Mouse (Mus musculus) embryonic facial prominence, embryonic 11.5 days (tissue): ENCODE results near the gene 4930555G01Rik. TPM values are rescaled to one million over a fixed set of nuclear protein-coding genes. Genes with fewer than 3 reads are reported as not detected.
"Not testable (repeated sequence)": the region's sequence is repeated elsewhere in the genome, so short reads cannot be mapped to it uniquely, and the experiment has no call there.

Experiments
- ATAC-seq: fragments of 200-750 bp; cut with Nextera tagmentation; replicated peaks from 2 replicates; pipeline ENCODE4 v1.8.0; 2017; ENCODE audit warnings: low read depth; ENCODE audit not compliant: insufficient number of reproducible peaks, low FRiP score, low TSS enrichment
- DNase-seq: peaks from one replicate; pipeline ENCODE4 v3.0.0-alpha.2; 2015; ENCODE audit warnings: low spot score
- H3K27ac ChIP-seq: fragments of 300-500 bp; sonication (generic); replicated peaks from 2 replicates; pipeline ENCODE4 v1.5.1; 2014; ENCODE audit warnings: mild to moderate bottlenecking, low read depth, low read length, control low read depth
- H3K27me3 ChIP-seq: fragments of 300-500 bp; sonication (generic); 2 replicates; pipeline ENCODE4 v1.6.1; 2014; ENCODE audit warnings: mild to moderate bottlenecking, low read length, moderate library complexity, mixed read lengths; ENCODE audit not compliant: control insufficient read depth, insufficient read depth
- H3K36me3 ChIP-seq: fragments of 300-500 bp; sonication (generic); replicated peaks from 2 replicates; pipeline ENCODE4 v1.6.1; 2014; ENCODE audit warnings: low read depth, mild to moderate bottlenecking, low read length, moderate library complexity, mixed read lengths; ENCODE audit not compliant: control insufficient read depth, insufficient read depth
- H3K4me1 ChIP-seq: fragments of 300-500 bp; sonication (generic); 2 replicates; pipeline ENCODE4 v1.6.1; 2014; ENCODE audit warnings: low read length, mixed read lengths; ENCODE audit not compliant: control insufficient read depth, insufficient read depth
- H3K4me2 ChIP-seq: fragments of 300-500 bp; sonication (generic); 2 replicates; pipeline ENCODE4 v1.6.1; 2014; ENCODE audit warnings: low read depth, mild to moderate bottlenecking, control low read depth, low read length, moderate library complexity
- H3K4me3 ChIP-seq: fragments of 300-500 bp; sonication (generic); 2 replicates; pipeline ENCODE4 v1.5.1; 2014; ENCODE audit warnings: low read depth, low read length, control low read depth
- H3K9ac ChIP-seq: fragments of 300-500 bp; sonication (generic); replicated peaks from 2 replicates; pipeline ENCODE4 v1.6.1; 2014; ENCODE audit warnings: mild to moderate bottlenecking, control low read depth, low read length
- H3K9me3 ChIP-seq: fragments of 300-500 bp; sonication (generic); replicated peaks from 2 replicates; pipeline ENCODE4 v1.6.1; 2016; ENCODE audit warnings: mild to moderate bottlenecking, low read length, inconsistent platforms, mixed read lengths; ENCODE audit not compliant: control insufficient read depth
- WGBS: fragments of 180-500 bp; shearing (Covaris S2); extraction: QIAGEN DNeasy Blood & Tissue Kit; methylation state at CpG from one replicate; pipeline ENCODE4 v1.1.7; 2014; 5-methylcytosine and 5-hydroxymethylcytosine counted together
- polyA plus RNA-seq: library from polyadenylated mRNA; unstranded; fragments of >200 nt; fragmentation: Nextera tagmentation; extraction: Ambion mirVana; gene quantifications from 2 replicates; pipeline ENCODE4 v1.2.1, GENCODE M21; 2014

4930555G01Rik gene
- not detected in 2 replicates for polyA plus RNA-seq

GRCm38 (mm10) chr14:5050329-5050728 is at the start of gene 4930555G01Rik:
4930555G01Rik (plus strand) TSS chr14:5050629.
- not testable (repeated sequence) for ATAC-seq, H3K9ac ChIP-seq, H3K27ac ChIP-seq, H3K4me2 ChIP-seq, H3K4me3 ChIP-seq, DNase-seq, H3K9me3 ChIP-seq, H3K4me1 ChIP-seq, H3K27me3 ChIP-seq, H3K36me3 ChIP-seq
- WGBS, result no CpG with 5 or more reads among the region's 3 CpGs

GRCm38 (mm10) chr14:5015591-5015990 is 34.8 kb upstream of the 4930555G01Rik start, which contains the start of gene Gm3298:
Gm3298 (plus strand) TSS chr14:5015891.
- H3K9ac ChIP-seq, H3K27me3 ChIP-seq, ATAC-seq, H3K4me2 ChIP-seq, H3K9me3 ChIP-seq, DNase-seq, H3K36me3 ChIP-seq, H3K4me3 ChIP-seq, H3K4me1 ChIP-seq, H3K27ac ChIP-seq: not testable (repeated sequence)
- no CpG with 5 or more reads among the region's 2 CpGs for WGBS

GRCm38 (mm10) chr14:5070611-5071490 is 20.4 kb downstream of the 4930555G01Rik start, which contains the start of gene Gm8281:
Gm8281 (plus strand) TSS chr14:5071040.
- peak within 1 kb of the TSS; percentile 57 for H3K9ac ChIP-seq
- H3K9me3 ChIP-seq, H3K36me3 ChIP-seq, H3K27ac ChIP-seq, H3K27me3 ChIP-seq, H3K4me1 ChIP-seq, ATAC-seq: not testable (repeated sequence)
- 2% methylated on average over 19 of the region's 63 CpGs for WGBS
- peak within 1 kb of the TSS; percentile 42 for H3K4me3 ChIP-seq
- peak within 1 kb of the TSS; percentile 48 for H3K4me2 ChIP-seq
- DNase-seq, result peak; percentile 29

Other genes with a start within 250 kb of the 4930555G01Rik start
- not detected in 2 replicates for gene Gm3269, start 212.5 kb upstream of the 4930555G01Rik start, polyA plus RNA-seq
- 1.1 and 1.7 TPM in 2 replicates for gene Gm3264, start 195.1 kb upstream of the 4930555G01Rik start, polyA plus RNA-seq
- gene Gm3278, start 158.2 kb upstream of the 4930555G01Rik start, polyA plus RNA-seq, result not detected in 2 replicates
- not detected in 2 replicates for gene Gm8297, start 66.7 kb upstream of the 4930555G01Rik start, polyA plus RNA-seq
- not detected in 2 replicates for gene Gm3298, start 34.7 kb upstream of the 4930555G01Rik start, polyA plus RNA-seq
- 2.0 and 2.2 TPM in 2 replicates for gene Gm8281, start 20.4 kb downstream of the 4930555G01Rik start, polyA plus RNA-seq
- not detected in 2 replicates for gene Gm8279, start 80.9 kb downstream of the 4930555G01Rik start, polyA plus RNA-seq
- gene Gm3317, start 113.9 kb downstream of the 4930555G01Rik start, polyA plus RNA-seq, result not detected in 2 replicates
- gene Gm8271, start 135.2 kb downstream of the 4930555G01Rik start, polyA plus RNA-seq, result not detected in 2 replicates
- gene Gm3526, start 210.0 kb downstream of the 4930555G01Rik start, polyA plus RNA-seq, result not detected in 2 replicates